Mouse (Mus musculus) inflammation-experienced regulatory T-cells, adult 6 months (primary cell): ENCODE measurements around the gene Hsf5. TPM values are rescaled to one million over a fixed set of nuclear protein-coding genes. Genes with fewer than 3 reads are reported as not detected.

Experiments
- ATAC-seq: one replicate; pipeline ENCODE4 v1.8.0; 2017
- polyA plus RNA-seq, 3 experiments: library from polyadenylated mRNA; unstranded; fragments of 100-300 nt; shearing (Covaris generic); gene quantifications; one replicate each; pipeline ENCODE4 v1.2.1; 2017

The Hsf5 gene
- polyA plus RNA-seq, 3 experiments from 2014 or later: 0.21 to 0.34 (median 0.23) TPM

DNA sequence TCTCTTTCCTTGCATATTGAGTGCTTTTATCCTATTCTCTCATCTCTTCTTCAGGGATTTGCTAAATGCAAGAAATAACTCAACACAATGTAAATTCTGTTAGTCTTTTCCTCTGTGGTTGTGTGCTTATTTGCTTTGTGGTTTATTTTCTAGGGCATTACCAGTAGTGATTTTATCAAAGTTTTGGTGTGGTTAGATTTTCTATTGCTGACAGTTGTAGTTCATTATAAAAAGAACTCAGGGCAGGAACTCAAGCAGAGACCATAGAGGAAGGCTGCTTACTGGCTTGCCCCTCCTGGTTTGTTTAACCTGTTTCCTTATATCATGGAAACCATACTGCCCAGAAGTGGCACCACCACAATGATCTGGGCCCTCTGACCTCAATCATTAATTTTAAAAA, 25.9 kb downstream of the Hsf5 start:
- ATAC-seq: no peak

DNA sequence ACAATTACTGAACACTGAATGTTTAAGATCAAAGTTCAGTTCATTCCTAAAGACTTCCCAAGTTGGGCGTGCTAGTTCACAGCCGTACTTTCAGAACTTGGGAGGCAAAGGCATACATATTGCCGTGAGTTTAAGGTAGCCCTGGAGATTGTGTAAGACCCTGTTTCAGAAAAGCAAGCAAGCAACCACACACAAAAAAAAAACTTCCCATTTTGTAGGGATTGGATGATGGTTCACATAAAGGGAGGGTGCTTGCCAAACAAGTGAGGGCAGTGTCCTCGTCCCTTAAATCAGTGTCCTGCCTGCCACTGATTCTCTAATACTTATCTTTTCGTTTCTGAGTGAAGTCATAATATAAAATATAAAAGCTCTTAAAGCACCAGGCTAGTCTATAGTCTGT, 37.7 kb downstream of the Hsf5 start:
- ATAC-seq: no peak

DNA sequence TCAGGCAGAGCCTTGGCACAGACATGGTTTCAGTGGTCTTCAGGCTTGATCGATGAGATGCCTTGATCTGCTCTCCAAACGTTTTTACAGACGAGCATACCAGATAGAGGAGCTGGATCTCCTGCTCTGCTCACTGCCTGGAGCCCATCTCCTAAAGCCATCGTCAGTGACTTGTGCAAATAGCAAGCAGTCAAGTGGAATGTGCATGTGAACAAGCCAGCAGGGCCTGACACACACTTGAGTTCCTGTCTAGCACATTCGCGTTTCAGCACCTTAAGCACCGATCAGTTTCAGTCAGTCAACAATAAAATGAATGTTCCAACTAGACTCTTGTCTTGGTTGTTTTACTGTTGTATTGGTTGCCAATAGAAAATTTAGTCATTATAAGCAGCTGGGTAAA, 42.3 kb downstream of the Hsf5 start:
- ATAC-seq: no peak

DNA sequence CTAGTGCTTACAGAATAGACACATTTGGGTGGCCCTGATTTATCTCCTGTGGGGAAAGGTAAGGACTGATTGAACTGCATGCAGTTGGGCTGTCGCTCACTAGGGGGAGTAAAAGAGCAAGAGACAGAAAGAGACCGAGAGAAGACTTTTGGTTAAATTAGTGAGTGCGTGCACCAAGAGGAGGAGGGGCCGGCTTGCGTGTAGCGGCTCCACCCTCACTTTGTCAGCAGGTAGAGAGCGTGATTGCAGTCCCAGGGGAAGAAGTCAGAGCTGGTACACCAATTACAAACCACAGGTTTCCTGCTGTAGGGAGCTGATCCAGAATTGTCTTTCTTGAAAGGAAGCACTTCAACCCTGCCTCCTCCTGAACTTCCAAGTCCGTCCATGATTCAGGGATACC, 45.4 kb downstream of the Hsf5 start, which contains the start of gene Rnf43:
TSS of gene Rnf43 (plus strand) at position 316 of the 400 bp plus-strand sequence.
- ATAC-seq: peak; percentile 99

DNA sequence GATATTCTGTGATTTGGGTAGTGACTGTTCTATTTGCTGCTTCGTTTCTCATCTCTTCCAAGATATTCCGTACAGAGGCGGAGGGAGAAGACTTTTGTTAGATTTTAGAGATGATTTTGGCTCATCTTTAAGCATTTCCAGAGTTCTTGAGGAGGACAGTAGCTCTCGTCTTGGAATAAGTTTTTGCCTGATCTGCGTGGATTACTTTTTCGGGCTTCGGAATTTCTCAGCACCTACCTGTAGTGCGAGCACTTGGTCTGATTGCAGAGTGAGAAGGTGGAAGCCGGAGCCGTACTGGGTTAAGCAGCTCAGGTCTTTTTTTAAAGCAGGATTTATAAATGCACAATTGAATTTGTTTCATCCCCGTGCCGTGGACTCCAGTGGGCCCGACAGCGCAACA, 45.9 kb downstream of the Hsf5 start:
- peak; percentile 36 for ATAC-seq

DNA sequence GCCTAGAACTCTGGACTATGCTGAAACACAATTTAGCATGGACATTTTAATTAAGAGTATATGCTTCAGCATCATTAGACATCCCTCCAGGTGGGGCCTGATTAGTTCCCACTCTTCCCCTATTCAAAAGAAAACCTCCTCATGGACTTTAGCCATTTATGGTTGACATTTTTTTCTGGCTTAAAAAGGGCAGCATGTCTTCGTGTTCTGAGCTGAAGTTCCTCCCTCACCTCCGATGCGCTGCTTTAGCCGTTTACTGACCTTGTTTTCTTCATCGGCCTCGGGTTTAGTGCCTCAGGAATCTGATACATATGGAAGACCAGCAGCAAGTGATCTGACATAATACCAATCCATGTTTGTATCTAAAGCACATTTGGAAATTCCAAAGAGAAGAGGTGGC, 47.0 kb downstream of the Hsf5 start:
- ATAC-seq: no peak

DNA sequence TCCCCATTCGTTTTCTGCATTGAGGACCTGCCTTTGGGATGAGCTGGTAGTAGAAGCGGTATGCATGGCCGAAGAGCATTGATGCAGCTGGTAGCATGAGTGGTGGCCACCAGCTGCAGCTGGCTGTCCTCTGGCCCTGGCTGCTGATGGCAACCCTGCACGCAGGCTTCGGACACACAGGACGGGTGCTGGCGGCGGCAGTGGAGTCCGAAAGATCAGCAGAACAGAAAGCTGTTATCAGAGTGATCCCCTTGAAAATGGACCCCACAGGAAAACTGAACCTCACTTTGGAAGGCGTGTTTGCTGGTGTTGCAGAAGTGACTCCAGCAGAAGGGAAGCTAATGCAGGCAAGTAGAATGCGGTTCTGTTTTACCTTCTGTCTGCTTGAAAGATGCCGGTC, 47.6 kb downstream of the Hsf5 start:
- no peak for ATAC-seq

DNA sequence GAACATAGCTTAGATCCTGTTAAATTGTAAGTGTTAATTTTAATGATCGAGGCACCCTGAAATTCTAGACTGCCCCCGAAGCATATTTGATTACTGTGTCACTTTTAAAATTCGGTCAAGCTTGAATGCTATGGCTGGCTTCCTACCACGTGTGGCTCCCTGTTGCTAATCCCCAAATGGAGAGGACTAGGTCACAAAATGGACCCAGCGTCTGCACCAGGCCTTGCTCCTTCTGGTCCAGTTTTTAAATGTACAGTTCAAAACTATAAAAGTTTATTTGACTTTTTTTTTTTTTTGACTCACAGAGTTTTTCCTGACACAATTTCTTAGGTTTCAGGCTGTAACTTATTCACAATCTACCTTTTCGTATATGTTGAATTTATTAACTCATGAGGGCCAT, 48.3 kb downstream of the Hsf5 start:
- no peak for ATAC-seq

DNA sequence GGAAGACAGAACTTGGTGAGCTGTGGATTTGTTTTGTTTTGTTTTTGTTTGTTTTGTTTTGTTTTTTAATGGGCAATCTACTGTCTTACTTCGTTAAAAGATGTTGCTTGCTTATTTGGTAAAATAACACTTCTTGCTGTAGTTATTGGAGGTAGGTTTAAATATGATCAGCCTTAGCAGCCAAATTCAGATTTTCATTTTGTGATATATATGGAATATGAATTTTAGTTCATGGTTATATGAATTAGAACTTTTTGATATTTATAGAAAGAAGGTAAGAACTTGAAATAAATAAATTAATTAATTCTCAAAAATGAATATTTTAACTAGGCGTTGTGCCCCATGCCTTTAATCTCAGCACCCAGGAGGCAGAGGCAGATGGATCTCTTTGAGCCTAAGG, 48.7 kb downstream of the Hsf5 start:
- no peak for ATAC-seq

DNA sequence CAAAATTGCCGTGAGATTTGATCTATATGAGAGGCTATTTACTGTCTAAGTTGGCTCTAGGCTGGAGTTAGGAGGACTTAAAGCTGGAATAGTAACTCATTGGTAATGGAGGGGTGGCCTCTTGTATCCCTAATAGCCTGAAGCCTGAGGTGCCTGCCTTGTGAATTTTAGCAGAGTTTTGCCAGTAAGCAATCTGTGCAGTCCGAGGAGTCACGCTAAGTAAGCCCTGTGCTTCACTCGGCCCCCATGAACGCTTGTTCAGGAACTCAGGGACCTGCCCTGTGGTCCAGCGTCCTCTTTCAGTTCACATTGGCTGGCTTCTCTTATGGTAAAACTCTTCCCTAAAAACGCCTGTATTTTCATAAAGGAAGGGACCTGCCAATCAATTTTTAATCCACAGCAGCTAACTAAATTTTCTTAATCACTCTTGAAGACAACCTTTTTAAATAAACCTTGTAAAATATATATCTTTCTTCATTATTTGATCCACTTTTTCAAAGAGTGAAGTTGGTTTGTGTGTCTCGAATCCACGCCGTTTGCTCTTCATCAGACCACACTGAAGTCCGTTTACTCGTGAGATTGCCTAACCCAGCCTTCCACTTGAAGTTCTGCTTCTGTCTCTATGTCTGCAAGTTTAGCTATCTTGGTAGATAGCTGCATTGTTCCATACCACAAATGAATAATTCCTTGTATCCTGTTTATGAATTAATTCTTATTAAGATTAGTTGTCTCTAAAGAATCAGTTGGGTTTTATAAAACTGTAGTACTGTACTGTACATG, 49.5 kb downstream of the Hsf5 start:
- no peak for ATAC-seq

DNA sequence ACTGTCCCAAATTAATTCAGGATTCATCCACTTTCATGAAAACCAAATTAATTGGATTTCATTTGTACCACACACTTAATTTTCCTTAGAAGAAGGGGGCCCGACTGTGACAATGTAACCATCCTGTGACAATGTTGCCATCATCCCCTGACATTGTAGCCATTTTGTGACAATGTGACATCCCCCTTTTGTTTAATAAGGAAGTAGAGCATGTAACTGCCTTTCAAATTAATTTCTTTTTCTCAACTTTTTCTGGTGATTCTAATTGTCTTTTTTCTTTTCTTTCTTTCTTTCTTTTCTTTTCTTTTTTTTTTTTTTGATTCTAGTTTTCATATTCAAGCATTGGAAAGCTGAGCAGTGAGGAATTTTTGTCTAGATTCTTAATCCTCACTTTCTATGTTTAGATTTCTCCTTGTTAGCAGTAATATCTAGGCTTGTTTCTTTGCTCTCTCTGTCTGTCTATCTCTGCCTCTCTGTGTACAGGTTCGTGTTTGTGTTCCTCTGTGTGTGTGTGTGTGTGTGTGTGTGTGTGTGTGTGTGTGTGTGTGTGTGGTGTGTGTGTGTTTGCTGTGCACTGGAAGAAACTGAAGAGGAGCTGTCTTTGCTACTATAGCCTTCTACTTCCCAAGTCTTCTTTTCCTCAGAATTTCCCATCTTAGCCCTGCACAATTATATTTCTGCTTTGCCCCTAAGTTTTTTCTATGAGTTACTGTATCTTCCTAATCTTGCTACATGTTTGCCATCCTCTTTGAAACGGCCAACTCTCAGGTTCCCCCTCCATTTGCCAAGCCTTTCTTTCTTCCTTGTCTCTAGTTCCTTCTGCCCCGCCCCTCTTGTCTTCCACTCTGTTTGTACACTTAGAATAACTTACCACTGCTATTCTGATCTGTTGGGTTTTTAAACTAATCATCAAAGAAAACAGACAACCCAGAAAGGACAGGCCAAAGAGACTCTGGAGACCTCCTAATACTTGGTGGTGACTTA, 50.4 kb downstream of the Hsf5 start:
- ATAC-seq: no peak

DNA sequence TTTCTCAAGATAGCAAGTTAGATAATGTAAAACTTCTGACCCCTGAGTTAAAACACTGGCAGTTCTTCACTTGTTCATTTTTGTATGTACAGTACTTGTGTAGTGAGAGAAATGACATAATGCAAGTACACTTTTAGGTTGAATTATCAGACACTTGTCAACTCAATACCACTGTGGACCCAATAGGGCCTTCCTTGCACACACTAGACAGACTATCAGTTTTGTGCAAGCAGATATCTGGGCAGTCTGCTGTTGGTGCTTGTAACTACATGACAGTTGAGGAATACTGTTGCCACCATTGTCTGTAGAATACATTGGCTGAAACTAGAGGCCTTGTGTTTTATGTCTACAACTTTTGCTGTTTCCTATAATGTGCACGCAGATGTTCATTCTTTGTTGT, 56.3 kb downstream of the Hsf5 start:
- no peak for ATAC-seq

DNA sequence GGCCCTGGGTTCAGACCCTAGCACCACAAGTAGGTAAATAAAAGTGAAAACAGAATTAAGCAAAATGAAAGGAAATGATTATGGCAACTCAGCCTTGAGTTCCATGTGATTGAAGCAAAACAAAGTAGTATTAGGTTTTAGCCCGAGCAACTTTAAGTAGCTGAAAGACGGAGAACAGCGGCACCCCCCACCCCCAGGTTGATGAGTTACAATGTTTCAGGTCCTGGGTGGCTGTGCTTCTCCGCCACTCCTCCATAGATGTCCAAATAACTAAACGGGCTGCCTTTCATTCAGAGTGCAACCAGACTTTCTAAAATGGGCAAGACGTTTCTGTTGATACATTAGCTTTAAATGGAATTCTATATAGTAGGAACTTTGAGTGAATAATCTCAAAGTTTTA, 58.6 kb downstream of the Hsf5 start:
- ATAC-seq: no peak

DNA sequence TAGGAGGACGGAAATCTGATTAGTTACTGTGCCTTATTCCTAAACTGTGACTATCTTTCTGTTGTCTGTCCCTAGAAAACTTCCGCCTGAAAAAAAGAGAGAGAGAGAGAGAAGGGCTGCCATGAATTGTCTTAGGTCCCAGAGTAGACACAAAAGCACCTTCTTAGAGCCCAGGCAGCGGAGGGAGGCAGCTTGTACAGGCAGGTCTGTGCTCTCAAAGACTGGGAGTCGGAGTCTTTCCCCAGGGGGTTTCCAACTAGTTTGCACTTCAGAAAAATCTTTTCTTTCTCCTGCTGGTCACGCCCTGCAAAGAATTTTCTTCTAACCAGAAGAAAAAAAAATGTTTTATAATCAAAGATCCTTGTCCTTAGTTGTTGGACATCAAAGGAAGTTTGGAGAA, 60.8 kb downstream of the Hsf5 start:
- no peak for ATAC-seq

DNA sequence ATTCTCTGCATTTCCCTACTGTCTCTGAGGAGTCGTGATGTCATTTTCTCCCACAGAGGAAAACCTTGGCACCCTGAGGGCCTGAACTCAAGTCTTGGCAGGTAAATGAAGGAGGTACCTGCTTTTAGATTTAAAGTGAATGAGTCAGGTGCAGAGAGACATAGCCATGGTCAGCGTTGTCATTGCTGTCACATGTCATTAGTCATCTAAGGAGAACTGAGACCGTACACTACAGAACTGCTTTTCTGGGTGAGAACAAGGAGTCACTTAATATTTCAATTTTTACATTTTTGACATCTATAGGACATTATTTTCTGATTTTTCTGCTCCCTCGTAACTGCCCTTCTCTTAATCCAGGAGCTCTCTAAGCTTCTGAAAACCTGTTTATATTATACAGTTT, 61.6 kb downstream of the Hsf5 start:
- no peak for ATAC-seq

DNA sequence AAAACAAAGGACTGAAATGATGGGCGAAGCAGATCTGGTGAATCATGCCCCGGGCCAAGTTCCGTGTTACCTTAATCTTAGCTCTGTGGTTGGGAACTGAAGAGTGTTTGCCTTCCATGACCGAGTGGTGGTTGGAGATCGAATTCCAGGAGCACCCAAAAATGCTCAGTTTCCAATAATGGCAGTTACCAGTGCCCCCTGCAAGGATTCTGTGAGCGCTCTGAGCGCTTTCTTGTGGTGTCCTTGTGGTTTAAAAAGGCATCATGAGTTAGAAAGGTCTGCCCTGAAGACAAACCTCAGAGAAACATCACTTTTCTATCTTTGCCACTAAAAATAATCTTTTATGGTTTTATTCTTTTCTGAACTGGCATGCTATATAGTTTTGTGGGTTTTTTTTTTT, 62.0 kb downstream of the Hsf5 start:
- ATAC-seq: no peak

DNA sequence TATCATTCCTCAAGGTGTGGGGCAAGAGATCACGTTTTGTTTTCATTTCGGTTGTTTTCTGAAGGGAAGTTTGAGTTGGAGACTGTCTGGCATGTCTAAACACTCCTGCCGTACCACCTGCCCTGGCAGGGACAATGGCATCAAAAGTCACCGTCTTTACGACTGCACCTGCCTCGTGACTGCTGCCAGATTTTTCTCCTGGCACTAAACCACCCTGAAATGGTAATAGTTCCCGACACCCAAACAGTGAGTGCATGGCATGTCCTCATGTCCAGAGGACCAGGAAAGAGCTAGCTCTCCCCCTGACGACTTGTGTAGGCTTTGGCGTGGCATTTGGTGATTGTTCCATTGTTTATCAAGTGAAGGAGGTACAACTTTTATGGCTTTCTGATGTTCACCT, 63.8 kb downstream of the Hsf5 start:
- ATAC-seq: no peak

DNA sequence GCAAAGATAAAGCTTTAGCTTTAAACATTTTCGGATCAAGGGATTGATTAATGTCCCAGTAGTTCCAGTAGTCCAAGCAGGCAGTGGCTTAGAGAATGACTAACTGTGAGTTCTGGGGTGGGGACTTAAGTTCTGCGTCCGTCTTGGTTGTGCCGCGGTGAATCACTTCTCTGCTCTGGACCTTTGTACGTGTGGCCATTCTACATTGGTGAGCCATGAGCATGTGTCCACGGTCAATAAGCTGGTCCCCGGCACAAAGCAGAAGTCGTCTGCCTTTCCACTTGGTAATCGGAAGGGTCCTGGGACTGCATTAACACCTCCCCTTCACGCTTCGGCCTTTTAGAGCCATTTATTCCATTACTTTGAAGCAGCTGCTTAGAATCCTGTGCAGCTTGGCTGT, 65.1 kb downstream of the Hsf5 start:
- ATAC-seq: no peak

DNA sequence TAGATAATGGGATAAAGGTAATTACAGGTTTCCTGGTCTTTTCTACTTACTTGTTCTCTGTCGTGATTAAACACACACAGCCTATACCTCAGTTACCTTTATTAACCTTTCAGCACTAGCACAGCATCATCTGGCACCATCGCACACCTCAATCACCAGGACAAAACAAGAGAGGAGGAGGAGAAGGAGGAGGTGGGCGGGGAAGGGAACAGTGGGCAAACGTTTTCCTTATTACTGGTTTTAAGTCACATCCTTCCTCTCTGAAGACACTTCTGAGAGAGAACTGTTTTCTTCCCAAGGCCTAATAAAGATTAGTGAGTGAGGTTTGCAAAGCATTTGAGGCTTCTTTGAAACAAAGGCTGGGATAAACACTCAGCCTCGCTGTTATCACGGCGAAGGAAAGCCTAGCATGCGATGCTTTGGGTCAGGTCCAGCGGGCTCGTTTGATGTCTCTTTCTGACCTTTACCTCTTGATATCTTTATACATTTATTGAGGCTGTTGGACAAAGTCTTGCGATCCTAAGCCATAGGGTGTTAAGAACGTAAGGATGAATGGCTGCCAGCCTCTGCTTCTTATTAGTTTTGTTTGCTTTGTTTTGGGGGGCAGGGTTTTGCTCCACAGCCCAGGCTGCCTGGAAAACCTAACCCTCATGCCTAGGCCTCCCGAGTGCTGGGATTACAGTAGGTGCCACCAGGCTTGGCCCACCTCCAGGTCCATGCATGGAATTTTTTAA, 66.0 kb downstream of the Hsf5 start:
- no peak for ATAC-seq

DNA sequence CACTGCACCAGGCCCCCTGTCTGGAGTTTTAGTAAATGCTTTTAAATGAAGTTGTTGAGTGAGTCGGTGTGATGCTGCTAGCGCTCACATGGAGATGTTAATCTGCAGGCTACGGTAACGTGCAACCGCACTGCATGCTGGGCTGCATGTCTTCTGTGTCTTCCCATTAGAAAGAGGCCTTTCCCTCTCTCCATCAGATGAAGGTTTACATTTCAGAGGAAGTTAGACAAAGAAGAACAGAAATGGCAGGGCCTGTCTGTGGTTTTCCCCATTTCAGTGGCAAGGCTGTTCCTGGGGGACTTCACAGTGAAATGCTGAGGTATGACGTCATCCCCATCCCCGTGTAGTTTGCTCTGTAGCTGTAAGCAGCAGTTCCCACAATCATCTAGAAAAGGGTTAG, 69.4 kb downstream of the Hsf5 start:
- ATAC-seq: peak; percentile 56

DNA sequence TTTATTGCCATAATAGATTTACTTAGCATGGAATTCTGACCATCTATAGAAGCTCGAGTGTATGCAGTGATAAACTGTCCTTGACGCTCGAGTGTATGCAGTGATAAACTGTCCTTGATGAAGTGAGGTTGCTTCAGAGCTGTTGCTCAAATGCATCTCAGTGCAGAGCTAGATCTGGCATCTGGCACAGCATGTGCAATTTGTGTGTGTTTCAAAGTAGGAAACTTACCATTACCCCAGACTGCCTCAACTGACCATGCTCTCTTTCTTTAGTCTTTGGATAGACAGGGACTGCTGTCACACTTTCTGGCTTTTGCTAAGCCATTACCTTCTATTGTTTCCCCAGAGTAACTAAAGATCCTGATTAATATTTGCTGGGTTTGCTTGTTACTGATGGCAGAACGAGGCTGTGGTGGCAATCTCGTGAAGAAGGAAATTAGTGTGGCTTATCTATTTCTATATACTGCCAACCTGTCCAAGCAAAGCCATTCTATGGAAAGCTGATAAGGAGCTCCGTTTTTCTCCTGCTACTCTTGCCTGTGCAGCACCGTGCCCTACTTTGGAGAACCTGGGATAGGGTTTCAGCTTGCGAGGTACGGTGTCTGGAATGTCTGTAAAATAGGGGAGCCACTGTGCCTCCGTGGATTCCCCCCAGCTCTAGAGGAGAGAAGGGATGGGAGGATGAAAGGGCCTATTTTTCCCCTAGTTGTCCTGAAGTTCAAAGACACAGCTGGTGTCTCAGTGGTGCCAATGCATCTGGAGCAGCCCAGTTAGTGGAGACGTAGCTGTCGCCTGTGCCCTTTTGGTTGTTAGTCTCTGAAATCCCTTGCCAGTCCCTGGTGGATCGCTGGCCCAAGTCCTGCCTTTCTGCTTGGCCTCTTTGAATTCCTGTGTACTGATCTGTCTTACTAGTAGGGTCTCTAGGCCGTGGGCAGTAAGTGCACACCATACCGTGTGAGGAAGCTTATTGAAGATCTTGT, 70.6 kb downstream of the Hsf5 start:
- no peak for ATAC-seq
